1 mouse cellular context compared by ENCODE assay signal in the genomic region with DNA sequence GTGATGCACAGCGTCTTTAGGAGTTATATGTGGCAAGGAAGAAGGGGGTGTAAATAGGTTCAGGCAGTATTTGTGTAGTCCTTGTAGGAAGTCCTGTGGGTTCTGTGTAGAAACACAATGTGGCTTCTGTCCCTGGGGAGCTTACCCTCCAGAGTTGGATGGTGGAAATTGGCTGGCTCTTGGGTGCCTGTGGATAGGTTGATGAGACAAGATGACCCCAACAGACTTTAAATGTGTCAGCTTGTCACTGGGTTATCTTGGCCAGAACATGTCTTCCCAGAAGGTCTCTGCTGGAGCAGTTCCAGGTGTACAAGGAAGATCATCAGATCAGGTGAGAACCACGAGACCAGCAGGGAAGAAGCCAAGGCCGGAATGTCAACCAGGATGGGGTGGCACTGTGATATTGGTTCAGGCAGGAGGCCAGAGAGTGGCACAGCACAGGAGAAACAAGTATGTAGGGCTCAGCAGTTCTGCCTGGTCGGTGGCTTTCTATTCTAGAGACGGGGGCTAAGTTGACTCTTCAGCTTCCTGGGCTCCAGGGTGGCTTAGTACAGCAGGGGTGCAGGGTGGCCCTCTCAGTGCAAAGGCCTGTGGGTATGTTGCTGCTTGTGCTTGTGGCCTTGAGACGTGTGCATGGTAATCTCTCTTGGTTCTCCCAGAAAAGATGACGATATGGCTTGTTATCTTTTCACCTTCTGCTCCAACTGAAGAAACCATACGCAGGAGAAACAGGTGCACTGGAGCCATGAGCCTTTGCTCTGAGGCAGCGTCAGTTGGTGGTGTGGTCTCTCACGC.
A peak's percentile ranks its signal among the peaks of the same experiment; 100 is the strongest.
TF ChIP-seq lines count a peak whose summit lies in the region.

No protein-coding gene starts in this region.

TF ChIP-seq in MEL, 35 proteins besides CTCF, POLR2A, EP300 and RAD21 (continued from another document):
- TF ChIP-seq MEF2A (IDR thresholded peaks at IDR 0.05; ENCODE audit: extremely low read depth, insufficient replicate concordance, low read depth, low read length, poor library complexity, severe bottlenecking) (no peak), MYC (IDR thresholded peaks at IDR 0.05; ENCODE audit: low read depth, low read length) (0 out of 2 replicates have a peak, but pooled peaks have one; percentile 30), ZC3H11A (IDR thresholded peaks at IDR 0.05; ENCODE audit: low read depth, low read length) (no peak), ELF1 (IDR thresholded peaks at IDR 0.05; ENCODE audit: low read depth, low read length) (0 out of 2 replicates have a peak, but pooled peaks have one; percentile 7), USF1 (IDR thresholded peaks at IDR 0.05; ENCODE audit: low read depth, low read length) (peak; percentile 48; the same call in 1 of the 2 replicates), UBTF (IDR thresholded peaks at IDR 0.05; ENCODE audit: borderline replicate concordance, insufficient read depth, low read depth, low read length) (no peak), RCOR1 (IDR thresholded peaks at IDR 0.05; ENCODE audit: low read depth, low read length) (peak; percentile 51; the same call in 1 of the 2 replicates), MAX (IDR thresholded peaks at IDR 0.05; ENCODE audit: low read length) (no peak; the same call in 1 of the 2 replicates), E2F4 (IDR thresholded peaks at IDR 0.05; ENCODE audit: borderline replicate concordance, low read depth, low read length) (no peak), MYB (IDR thresholded peaks at IDR 0.05; ENCODE audit: low read depth, low read length) (peak; percentile 81), USF2 (IDR thresholded peaks at IDR 0.05; ENCODE audit: borderline replicate concordance in 1 of 2, insufficient read depth in 1 of 2, low read depth in 1 of 2, low read length in 2 of 2) (0 out of 4 replicates have a peak, but pooled peaks of 1 of the 2 experiments have one; percentile 14), HCFC1 (IDR thresholded peaks at IDR 0.05; ENCODE audit: low read depth, low read length) (peak; percentile 40; the same call in 1 of the 2 replicates), CHD2 (IDR thresholded peaks at IDR 0.05; ENCODE audit: low read length) (no peak), NRF1 (IDR thresholded peaks at IDR 0.05; ENCODE audit: insufficient read depth, low read depth, low read length, poor library complexity, severe bottlenecking) (no peak), BHLHE40 (IDR thresholded peaks at IDR 0.05; ENCODE audit: borderline replicate concordance, low read depth, low read length) (peak; percentile 51; the same call in 1 of the 2 replicates), ZMIZ1 (IDR thresholded peaks at IDR 0.05; ENCODE audit: low read depth, low read length) (no peak)
